Mouse (Mus musculus) embryonic fibroblast, embryonic 13.5 days (primary cell): ENCODE data around the gene C1qtnf9.

Experiments
- CTCF ChIP-seq: IDR thresholded peaks from 2 replicates; pipeline ENCODE4 v1.5.1; 2011; ENCODE audit warnings: mild to moderate bottlenecking, control low read depth, low read length, moderate library complexity, borderline replicate concordance; ENCODE audit not compliant: insufficient read depth
- POLR2A ChIP-seq: IDR thresholded peaks from 2 replicates; pipeline ENCODE4 v1.6.1; 2011; ENCODE audit warnings: low read depth, mild to moderate bottlenecking, control low read depth, low read length, moderate library complexity

- no peak for TF ChIP-seq CTCF
- TF ChIP-seq POLR2A: no peak
Measured at GRCm38 (mm10) chr14:60738434-60738938, 29.4 kb upstream of the C1qtnf9 start.
